Mouse (Mus musculus) gastrocnemius, adult 2 months (tissue): ENCODE results near the gene Med13l. TPM values are rescaled to one million over a fixed set of nuclear protein-coding genes. Genes with fewer than 3 reads are reported as not detected.

Experiments used
- DNase-seq: peaks from one replicate; pipeline ENCODE4 v3.0.0; 2022
- H3K27ac ChIP-seq: fragments of 200-600 bp; 2 replicates; pipeline ENCODE4 v1.8.1; 2022; ENCODE audit warnings: mild to moderate bottlenecking
- H3K4me3 ChIP-seq: fragments of 200-600 bp; 2 replicates; pipeline ENCODE4 v1.8.1; 2022; ENCODE audit warnings: mild to moderate bottlenecking, moderate library complexity
- CTCF ChIP-seq: fragments of 200-600 bp; IDR thresholded peaks from 2 replicates; pipeline ENCODE4 v1.8.1; 2022; ENCODE audit warnings: antibody characterized with exemption, mild to moderate bottlenecking, moderate library complexity
- intact Hi-C: fragments of 180-260 bp; cut with DNase I; formaldehyde crosslinking; loops from one replicate; pipeline ENCODE4 v1.15.1; 2025
- total RNA-seq, 2 experiments: library from RNA; stranded (reverse); gene quantifications; 2 replicates each; pipeline ENCODE4 v1.2.3; 2021

Med13l gene
- total RNA-seq, 2 experiments from 2014 or later: 21.5 to 28.3 TPM

- no peak for DNase-seq
- TF ChIP-seq CTCF: no peak
- intact Hi-C loops: loop anchor here (5.0 kb wide), 1 partner anchor 42 kb away; no protein-coding TSS in a partner anchor
- H3K4me3 ChIP-seq: no peak overlapping the region
- H3K27ac ChIP-seq: no peak overlapping the region
Measured at GRCm38 (mm10) chr5:118605424-118606067, 45.1 kb downstream of the Med13l start.

GRCm38 (mm10) chr5:118606636-118607035, 46.2 kb downstream of the Med13l start:
- intact Hi-C loops: loop anchor here (5.0 kb wide), 1 partner anchor 41 kb away; no protein-coding TSS in a partner anchor
- peak overlapping the region; percentile 46 for H3K27ac ChIP-seq
- no peak for TF ChIP-seq CTCF
- peak; percentile 40 for DNase-seq
- no peak overlapping the region for H3K4me3 ChIP-seq

GRCm38 (mm10) chr5:118607900-118608299, 47.4 kb downstream of the Med13l start:
- no peak overlapping the region for H3K4me3 ChIP-seq
- no peak overlapping the region for H3K27ac ChIP-seq
- intact Hi-C loops: loop anchor here (5.0 kb wide), 1 partner anchor 39 kb away; no protein-coding TSS in a partner anchor
- no peak for TF ChIP-seq CTCF
- DNase-seq: no peak

- H3K27ac ChIP-seq: peak overlapping the region; percentile 71
Measured at GRCm38 (mm10) chr5:118610468-118610867, 50.0 kb downstream of the Med13l start.

GRCm38 (mm10) chr5:118612956-118613631, 52.6 kb downstream of the Med13l start:
- no peak overlapping the region for H3K4me3 ChIP-seq
- DNase-seq: no peak
- TF ChIP-seq CTCF: no peak
- H3K27ac ChIP-seq: peak overlapping the region; percentile 13; the same call in 1 of the 2 replicates
- intact Hi-C loops: no loop called here

More at GRCm38 (mm10) chr5:118610468-118610867, 50.0 kb downstream of the Med13l start:
- intact Hi-C loops: no loop called here
- no peak for TF ChIP-seq CTCF
- no peak overlapping the region for H3K4me3 ChIP-seq
- DNase-seq: no peak

GRCm38 (mm10) chr5:118613704-118614103, 53.2 kb downstream of the Med13l start:
- Histone ChIP-seq H3K4me3 (no peak overlapping the region), H3K27ac (0 out of 2 replicates have a peak overlapping the region, but pooled peaks have one; percentile 13)
- DNase-seq: no peak
- TF ChIP-seq CTCF: no peak
- intact Hi-C loops: no loop called here

- intact Hi-C loops: no loop called here
- Histone ChIP-seq H3K27ac (peak overlapping the region; percentile 4; the same call in 1 of the 2 replicates), H3K4me3 (no peak overlapping the region)
- DNase-seq: peak; percentile 48
- no peak for TF ChIP-seq CTCF
Measured at GRCm38 (mm10) chr5:118614116-118614515, 53.6 kb downstream of the Med13l start.

GRCm38 (mm10) chr5:118614571-118614981, 54.1 kb downstream of the Med13l start:
- DNase-seq: no peak
- intact Hi-C loops: no loop called here
- H3K4me3 ChIP-seq: no peak overlapping the region
- no peak for TF ChIP-seq CTCF
- H3K27ac ChIP-seq: peak overlapping the region; percentile 4; the same call in 1 of the 2 replicates

GRCm38 (mm10) chr5:118618963-118619610, 58.6 kb downstream of the Med13l start:
- peak overlapping the region; percentile 39; the same call in 1 of the 2 replicates for H3K27ac ChIP-seq
- intact Hi-C loops: no loop called here
- no peak for TF ChIP-seq CTCF

GRCm38 (mm10) chr5:118619801-118620200, 59.3 kb downstream of the Med13l start:
- peak overlapping the region; percentile 39; the same call in 1 of the 2 replicates for H3K27ac ChIP-seq
- no peak overlapping the region for H3K4me3 ChIP-seq
- DNase-seq: peak; percentile 61
- intact Hi-C loops: no loop called here
- TF ChIP-seq CTCF: no peak

More at GRCm38 (mm10) chr5:118618963-118619610, 58.6 kb downstream of the Med13l start:
- no peak for DNase-seq
- H3K4me3 ChIP-seq: no peak overlapping the region

- Histone ChIP-seq H3K27ac (peak overlapping the region; percentile 28), H3K4me3 (no peak overlapping the region)
- no peak for TF ChIP-seq CTCF
- intact Hi-C loops: no loop called here
- no peak for DNase-seq
Measured at GRCm38 (mm10) chr5:118620330-118620910, 59.9 kb downstream of the Med13l start.

GRCm38 (mm10) chr5:118621877-118622276, 61.4 kb downstream of the Med13l start:
- no peak overlapping the region for H3K27ac ChIP-seq
- DNase-seq: no peak
- H3K4me3 ChIP-seq: no peak overlapping the region
- intact Hi-C loops: no loop called here
- TF ChIP-seq CTCF: no peak

- no peak for DNase-seq
- Histone ChIP-seq H3K4me3 (no peak overlapping the region), H3K27ac (no peak overlapping the region)
- no peak for TF ChIP-seq CTCF
- intact Hi-C loops: no loop called here
Measured at GRCm38 (mm10) chr5:118622346-118622745, 61.9 kb downstream of the Med13l start.
